Mouse (Mus musculus): ENCODE measurements around the gene Adamtsl2. TPM values are rescaled to one million over a fixed set of nuclear protein-coding genes. Genes with fewer than 3 reads are reported as not detected.

Gene Adamtsl2
- 9.7 and 10.1 TPM in 2 replicates for polyA plus RNA-seq (2015; fragmentation: Nextera tagmentation; extraction: Ambion mirVana)

GRCm38 (mm10) chr2:27079152-27079584 is at the start of gene Adamtsl2:
TSS of gene Adamtsl2 (plus strand) at chr2:27079379.
- H3K4me3 ChIP-seq, result no peak within 1 kb of the TSS
- peak within 1 kb of the TSS; percentile 53 for H3K27ac ChIP-seq
- no peak within 1 kb of the TSS for H3K9ac ChIP-seq
- no peaks in the 10 kb centered on the region for H3K36me3 ChIP-seq (replicated peaks)
- ATAC-seq (replicated peaks), result peak; percentile 82
- WGBS, result 7% methylated on average over 10 of the region's 10 CpGs
- peaks cover 19% of the 10 kb centered on the region for H3K4me1 ChIP-seq
- no peaks in the 10 kb centered on the region for H3K27me3 ChIP-seq (replicated peaks)
- peak within 1 kb of the TSS; percentile 19; the same call in 1 of the 2 replicates for H3K4me2 ChIP-seq
- no peaks in the 10 kb centered on the region for H3K9me3 ChIP-seq

- Histone ChIP-seq H3K9me3 (no peaks in the 10 kb centered on the region), H3K27me3 (replicated peaks) (0 out of 2 replicates have a peak, but pooled peaks cover 9% of the 10 kb centered on the region), H3K9ac (no peak overlapping the region), H3K4me2 (no peak overlapping the region), H3K4me3 (no peak overlapping the region), H3K27ac (no peak overlapping the region), H3K4me1 (peaks cover 10% of the 10 kb centered on the region), H3K36me3 (replicated peaks) (no peaks in the 10 kb centered on the region)
- WGBS, result 81% methylated on average over 2 of the region's 2 CpGs
- no peak for ATAC-seq (replicated peaks)
Observed at GRCm38 (mm10) chr2:27032361-27032760, 46.8 kb upstream of the Adamtsl2 start.

- no peak for ATAC-seq (replicated peaks)
- H3K4me2 ChIP-seq, result no peak overlapping the region
- H3K36me3 ChIP-seq (replicated peaks), result no peaks in the 10 kb centered on the region
- H3K27ac ChIP-seq, result no peak overlapping the region
- no peak overlapping the region for H3K9ac ChIP-seq
- H3K4me3 ChIP-seq, result no peak overlapping the region
- H3K27me3 ChIP-seq (replicated peaks), result no peaks in the 10 kb centered on the region
- no peaks in the 10 kb centered on the region for H3K4me1 ChIP-seq
- no peaks in the 10 kb centered on the region for H3K9me3 ChIP-seq
- 71% methylated on average over 3 of the region's 3 CpGs for WGBS
Observed at GRCm38 (mm10) chr2:27036003-27036402, 43.2 kb upstream of the Adamtsl2 start.

GRCm38 (mm10) chr2:27037008-27037407 is 42.2 kb upstream of the Adamtsl2 start:
- Histone ChIP-seq H3K27me3 (replicated peaks) (no peaks in the 10 kb centered on the region), H3K4me3 (no peak overlapping the region), H3K4me2 (no peak overlapping the region), H3K4me1 (no peaks in the 10 kb centered on the region), H3K9me3 (no peaks in the 10 kb centered on the region), H3K27ac (no peak overlapping the region), H3K9ac (no peak overlapping the region), H3K36me3 (replicated peaks) (no peaks in the 10 kb centered on the region)
- ATAC-seq (replicated peaks), result no peak
- 57% methylated on average over 4 of the region's 4 CpGs for WGBS

- H3K27me3 ChIP-seq (replicated peaks), result no peaks in the 10 kb centered on the region
- no peak overlapping the region for H3K9ac ChIP-seq
- peak; percentile 50; the same call in 1 of the 2 replicates for ATAC-seq (replicated peaks)
- no peak overlapping the region for H3K4me2 ChIP-seq
- H3K4me1 ChIP-seq, result no peaks in the 10 kb centered on the region
- no peak overlapping the region for H3K4me3 ChIP-seq
- no peaks in the 10 kb centered on the region for H3K36me3 ChIP-seq (replicated peaks)
- H3K27ac ChIP-seq, result no peak overlapping the region
- 0% methylated on average over 3 of the region's 3 CpGs for WGBS
- H3K9me3 ChIP-seq, result no peaks in the 10 kb centered on the region
Observed at GRCm38 (mm10) chr2:27038596-27038995, 40.6 kb upstream of the Adamtsl2 start.

GRCm38 (mm10) chr2:27039286-27039685 is 39.9 kb upstream of the Adamtsl2 start:
- no peak overlapping the region for H3K4me2 ChIP-seq
- no peak for ATAC-seq (replicated peaks)
- no peak overlapping the region for H3K4me3 ChIP-seq
- WGBS, result 12% methylated on average over 1 of the region's 1 CpGs
- H3K36me3 ChIP-seq (replicated peaks), result no peaks in the 10 kb centered on the region
- H3K27me3 ChIP-seq (replicated peaks), result no peaks in the 10 kb centered on the region
- no peaks in the 10 kb centered on the region for H3K4me1 ChIP-seq
- H3K27ac ChIP-seq, result no peak overlapping the region
- H3K9ac ChIP-seq, result no peak overlapping the region
- no peaks in the 10 kb centered on the region for H3K9me3 ChIP-seq

- no peak overlapping the region for H3K9ac ChIP-seq
- no peak for ATAC-seq (replicated peaks)
- no peaks in the 10 kb centered on the region for H3K36me3 ChIP-seq (replicated peaks)
- no peak overlapping the region for H3K27ac ChIP-seq
- H3K9me3 ChIP-seq, result no peaks in the 10 kb centered on the region
- H3K4me3 ChIP-seq, result no peak overlapping the region
- no peaks in the 10 kb centered on the region for H3K4me1 ChIP-seq
- WGBS, result 71% methylated on average over 8 of the region's 8 CpGs
- no peak overlapping the region for H3K4me2 ChIP-seq
- H3K27me3 ChIP-seq (replicated peaks), result no peaks in the 10 kb centered on the region
Observed at GRCm38 (mm10) chr2:27042131-27042844, 36.9 kb upstream of the Adamtsl2 start.

GRCm38 (mm10) chr2:27043461-27043860 is 35.7 kb upstream of the Adamtsl2 start:
- ATAC-seq (replicated peaks), result peak; percentile 86
- WGBS, result 22% methylated on average over 3 of the region's 3 CpGs
- Histone ChIP-seq H3K36me3 (replicated peaks) (no peaks in the 10 kb centered on the region), H3K27ac (no peak overlapping the region), H3K9ac (no peak overlapping the region), H3K4me1 (no peaks in the 10 kb centered on the region), H3K4me3 (no peak overlapping the region), H3K27me3 (replicated peaks) (no peaks in the 10 kb centered on the region), H3K9me3 (no peaks in the 10 kb centered on the region), H3K4me2 (no peak overlapping the region)

- Histone ChIP-seq H3K4me3 (no peak overlapping the region), H3K27ac (no peak overlapping the region), H3K27me3 (replicated peaks) (no peaks in the 10 kb centered on the region), H3K9ac (no peak overlapping the region), H3K4me2 (no peak overlapping the region), H3K36me3 (replicated peaks) (no peaks in the 10 kb centered on the region), H3K9me3 (no peaks in the 10 kb centered on the region), H3K4me1 (no peaks in the 10 kb centered on the region)
- WGBS, result 80% methylated on average over 4 of the region's 4 CpGs
- ATAC-seq (replicated peaks), result no peak
Observed at GRCm38 (mm10) chr2:27044166-27044565, 35.0 kb upstream of the Adamtsl2 start.

GRCm38 (mm10) chr2:27044641-27045040 is 34.5 kb upstream of the Adamtsl2 start:
- WGBS, result 80% methylated on average over 3 of the region's 3 CpGs
- H3K4me2 ChIP-seq, result no peak overlapping the region
- H3K9ac ChIP-seq, result no peak overlapping the region
- H3K36me3 ChIP-seq (replicated peaks), result no peaks in the 10 kb centered on the region
- no peaks in the 10 kb centered on the region for H3K9me3 ChIP-seq
- no peaks in the 10 kb centered on the region for H3K4me1 ChIP-seq
- no peak overlapping the region for H3K4me3 ChIP-seq
- H3K27ac ChIP-seq, result no peak overlapping the region
- no peak for ATAC-seq (replicated peaks)
- no peaks in the 10 kb centered on the region for H3K27me3 ChIP-seq (replicated peaks)

- Histone ChIP-seq H3K4me2 (no peak overlapping the region), H3K4me1 (no peaks in the 10 kb centered on the region), H3K9me3 (no peaks in the 10 kb centered on the region), H3K27ac (no peak overlapping the region), H3K36me3 (replicated peaks) (no peaks in the 10 kb centered on the region), H3K9ac (no peak overlapping the region), H3K27me3 (replicated peaks) (no peaks in the 10 kb centered on the region), H3K4me3 (no peak overlapping the region)
- WGBS, result 59% methylated on average over 8 of the region's 8 CpGs
- ATAC-seq (replicated peaks), result no peak
Observed at GRCm38 (mm10) chr2:27045979-27046770, 33.0 kb upstream of the Adamtsl2 start.

GRCm38 (mm10) chr2:27049408-27049807 is 29.8 kb upstream of the Adamtsl2 start:
- no peak for ATAC-seq (replicated peaks)
- Histone ChIP-seq H3K4me2 (no peak overlapping the region), H3K36me3 (replicated peaks) (no peaks in the 10 kb centered on the region), H3K4me3 (no peak overlapping the region), H3K4me1 (no peaks in the 10 kb centered on the region), H3K27ac (no peak overlapping the region), H3K9me3 (no peaks in the 10 kb centered on the region), H3K27me3 (replicated peaks) (no peaks in the 10 kb centered on the region), H3K9ac (no peak overlapping the region)
- WGBS, result 19% methylated on average over 6 of the region's 6 CpGs
